In genomic region chr9:27134410-27134809, GRCm38 (mm10) we compare ENCODE assay signal across 10 mouse cellular contexts. TPM values are rescaled to one million over a fixed set of nuclear protein-coding genes. Genes with fewer than 3 reads are reported as not detected.
DNase-seq lines count a peak whose midpoint lies in the region; ATAC-seq and TF ChIP-seq lines count a peak whose summit lies in the region.
"Had no signal": no experiment of that assay in that cellular context is flagged by ENCODE, and none has a peak within 500 bp of the region (broad histone marks: within the 10 kb centered on the region; RNA-seq: fewer than 3 reads in every experiment).

No protein-coding gene starts in this region.

- peak; percentile 30 for DNase-seq in gastrocnemius, postnatal 10 days
- DNase-seq in gastrocnemius, postnatal 14 days = no peak
- peak; percentile 54 for DNase-seq in midbrain, postnatal 0 days (ENCODE audit: low spot score)
- DNase-seq in midbrain, embryonic 11.5 days (ENCODE audit: low spot score, missing footprints) = no peak
- peak; percentile 51 to 65 for DNase-seq in adrenal gland, postnatal 36 days

- H3K27me3 ChIP-seq in midbrain, postnatal 0 days (ENCODE audit: insufficient read depth, low read length) = no peaks in the 10 kb centered on the region
- no peaks in the 10 kb centered on the region for H3K27me3 ChIP-seq in midbrain, embryonic 11.5 days (ENCODE audit: control insufficient read depth, insufficient read depth, low read length)
- H3K27me3 ChIP-seq in neural tube, embryonic 14.5 days (ENCODE audit: control insufficient read depth, insufficient read depth, low read length) = no peaks in the 10 kb centered on the region
- no peaks in the 10 kb centered on the region for H3K27me3 ChIP-seq in midbrain, embryonic 16.5 days (ENCODE audit: control insufficient read depth, insufficient read depth, low read depth, low read length)
- H3K27me3 ChIP-seq: heart, embryonic 15.5 days had no signal

- no peak for ATAC-seq in midbrain, postnatal 0 days (ENCODE audit: low FRiP score)
- no peak for ATAC-seq in midbrain, embryonic 11.5 days (ENCODE audit: low FRiP score)
- ATAC-seq in hematopoietic stem cell, adult 5-6 weeks (replicated peaks in 1 of 2; ENCODE audit: insufficient read depth in 1 of 2, low FRiP score in 2 of 2, low TSS enrichment in 1 of 2, low read depth in 1 of 2, poor library complexity in 2 of 2, severe bottlenecking in 2 of 2) = peak; percentile 67 to 71; a peak in 3 of 4 replicates
- ATAC-seq in neural tube, embryonic 14.5 days (ENCODE audit: low read depth) = peak; percentile 17; the same call in 1 of the 2 replicates
- ATAC-seq in midbrain, embryonic 16.5 days = no peak

- H3K4me2 ChIP-seq in midbrain, postnatal 0 days (ENCODE audit: low read depth, low read length, poor library complexity, severe bottlenecking) = no peak overlapping the region
- H3K4me2 ChIP-seq in midbrain, embryonic 11.5 days = no peak overlapping the region
- no peak overlapping the region for H3K4me2 ChIP-seq in neural tube, embryonic 14.5 days (ENCODE audit: low read depth, low read length)
- no peak overlapping the region for H3K4me2 ChIP-seq in midbrain, embryonic 16.5 days (ENCODE audit: low read length)
- H3K4me2 ChIP-seq: heart, embryonic 15.5 days had no signal

- 81% methylated on average over 1 of the region's 1 CpGs for WGBS in midbrain, postnatal 0 days
- 83% methylated on average over 1 of the region's 1 CpGs for WGBS in midbrain, embryonic 11.5 days
- 90% methylated on average over 1 of the region's 1 CpGs for WGBS in neural tube, embryonic 14.5 days
- 72% methylated on average over 1 of the region's 1 CpGs for WGBS in midbrain, embryonic 16.5 days

- peak; percentile 76 for TF ChIP-seq CTCF in midbrain, postnatal 0 days (IDR thresholded peaks at IDR 0.05)

- no peak overlapping the region for H3K27ac ChIP-seq in midbrain, postnatal 0 days (ENCODE audit: low read depth, low read length)
- H3K27ac ChIP-seq in midbrain, embryonic 11.5 days (ENCODE audit: low read depth, low read length) = no peak overlapping the region
- no peak overlapping the region for H3K27ac ChIP-seq in neural tube, embryonic 14.5 days (ENCODE audit: low read depth, low read length)
- H3K27ac ChIP-seq in midbrain, embryonic 16.5 days (ENCODE audit: low read length) = no peak overlapping the region
- H3K27ac ChIP-seq: heart, embryonic 15.5 days had no signal

- H3K9me3 ChIP-seq in midbrain, postnatal 0 days (ENCODE audit: low read length) = no peaks in the 10 kb centered on the region
- no peaks in the 10 kb centered on the region for H3K9me3 ChIP-seq in midbrain, embryonic 11.5 days (ENCODE audit: control insufficient read depth, low read length)
- no peaks in the 10 kb centered on the region for H3K9me3 ChIP-seq in neural tube, embryonic 14.5 days (ENCODE audit: control insufficient read depth, low read length)
- no peaks in the 10 kb centered on the region for H3K9me3 ChIP-seq in midbrain, embryonic 16.5 days (replicated peaks; ENCODE audit: control insufficient read depth, low read length, poor library complexity, severe bottlenecking)
- H3K9me3 ChIP-seq: heart, embryonic 15.5 days; megakaryocyte, embryonic 14.5 days had no signal

- no peaks in the 10 kb centered on the region for H3K36me3 ChIP-seq in midbrain, postnatal 0 days (ENCODE audit: insufficient read depth, low read length)
- no peaks in the 10 kb centered on the region for H3K36me3 ChIP-seq in midbrain, embryonic 11.5 days (ENCODE audit: control insufficient read depth, insufficient read depth, low read length)
- no peaks in the 10 kb centered on the region for H3K36me3 ChIP-seq in neural tube, embryonic 14.5 days (ENCODE audit: control insufficient read depth, insufficient read depth, low read length)
- H3K36me3 ChIP-seq in midbrain, embryonic 16.5 days (ENCODE audit: control insufficient read depth, insufficient read depth, low read length) = no peaks in the 10 kb centered on the region
- H3K36me3 ChIP-seq: heart, embryonic 15.5 days had no signal

- no peak overlapping the region for H3K4me3 ChIP-seq in midbrain, postnatal 0 days (ENCODE audit: low read depth, low read length)
- H3K4me3 ChIP-seq in midbrain, embryonic 11.5 days (ENCODE audit: low read depth, low read length) = no peak overlapping the region
- H3K4me3 ChIP-seq in neural tube, embryonic 14.5 days (ENCODE audit: low read depth, low read length) = no peak overlapping the region
- no peak overlapping the region for H3K4me3 ChIP-seq in midbrain, embryonic 16.5 days (ENCODE audit: low read depth, low read length)
- H3K4me3 ChIP-seq: heart, embryonic 15.5 days; megakaryocyte, embryonic 14.5 days had no signal

- intact Hi-C loops in gastrocnemius, postnatal 14 days (cut with DNase I; ENCODE audit: low total_unique reads) = no loop called here

- H3K4me1 ChIP-seq in midbrain, postnatal 0 days (ENCODE audit: insufficient read depth, low read length) = no peaks in the 10 kb centered on the region
- H3K4me1 ChIP-seq in midbrain, embryonic 11.5 days (ENCODE audit: control insufficient read depth, insufficient read depth, low read length) = no peaks in the 10 kb centered on the region
- no peaks in the 10 kb centered on the region for H3K4me1 ChIP-seq in neural tube, embryonic 14.5 days (ENCODE audit: control insufficient read depth, insufficient read depth, low read length)
- H3K4me1 ChIP-seq in midbrain, embryonic 16.5 days (ENCODE audit: control insufficient read depth, insufficient read depth, low read length) = no peaks in the 10 kb centered on the region
- H3K4me1 ChIP-seq: megakaryocyte, embryonic 14.5 days had no signal

- no peak overlapping the region for H3K9ac ChIP-seq in midbrain, postnatal 0 days (replicated peaks; ENCODE audit: low read length, poor library complexity, severe bottlenecking)
- H3K9ac ChIP-seq in midbrain, embryonic 11.5 days (ENCODE audit: low read length) = no peak overlapping the region
- no peak overlapping the region for H3K9ac ChIP-seq in neural tube, embryonic 14.5 days (replicated peaks; ENCODE audit: low read depth, low read length)
- H3K9ac ChIP-seq in midbrain, embryonic 16.5 days (ENCODE audit: low read depth, low read length) = no peak overlapping the region
- H3K9ac ChIP-seq: heart, embryonic 15.5 days had no signal

RNA-seq across cellular contexts. Expression of gene Jam3, which starts 20.8 kb away (rescaled TPM):
- total RNA-seq in gastrocnemius, postnatal 10 days (2021) = 10 to 100 TPM; 28.7 to 34.4 TPM
- total RNA-seq in gastrocnemius, postnatal 14 days (2021) = 10 to 100 TPM; 19.2 to 21.2 TPM
- total RNA-seq in midbrain, postnatal 0 days (2014; rRNA removed) = 20.6 and 37.3 TPM in 2 replicates
- polyA plus RNA-seq in midbrain, postnatal 0 days (2015; fragmentation: Nextera tagmentation; extraction: Ambion mirVana) = 28.8 and 29.2 TPM in 2 replicates
- polyA plus RNA-seq in midbrain, embryonic 11.5 days (2014; fragmentation: Nextera tagmentation; extraction: Ambion mirVana) = 170 and 171 TPM in 2 replicates
- total RNA-seq in adrenal gland, postnatal 36 days (2021) = 10 to 100 TPM; 37.9 to 43.2 TPM
- 4.1 and 7.0 TPM in 2 replicates for total RNA-seq in hematopoietic stem cell, adult 5-6 weeks (2017)
- 36.1 and 49.7 TPM in 2 replicates for polyA plus RNA-seq in neural tube, embryonic 14.5 days (2014; fragmentation: Nextera tagmentation; extraction: Ambion mirVana)
- 46.3 and 57.8 TPM in 2 replicates for polyA plus RNA-seq in midbrain, embryonic 16.5 days (2015; fragmentation: Nextera tagmentation; extraction: Ambion mirVana)

Comparison
In these comparisons a context has a peak if more than half of its experiments do, and no peak if none do; other contexts are left out.
1. DNase-seq: peak in gastrocnemius, postnatal 10 days (single experiment), midbrain, postnatal 0 days (single experiment) and adrenal gland, postnatal 36 days (2 of 2); none in gastrocnemius, postnatal 14 days (single experiment) and midbrain, embryonic 11.5 days (single experiment).
2. ATAC-seq: peak in hematopoietic stem cell, adult 5-6 weeks (2 of 2) and neural tube, embryonic 14.5 days (single experiment); none in midbrain, postnatal 0 days (single experiment), midbrain, embryonic 11.5 days (single experiment) and midbrain, embryonic 16.5 days (single experiment).